Mouse (Mus musculus): ENCODE measurements at regions not wholly inside any gene's neighbourhood (a gene's known extent, or its start where the extent isn't known, plus 50 kb on each side); places are given as distances from the start of the nearest gene placed in this dataset.

DNA sequence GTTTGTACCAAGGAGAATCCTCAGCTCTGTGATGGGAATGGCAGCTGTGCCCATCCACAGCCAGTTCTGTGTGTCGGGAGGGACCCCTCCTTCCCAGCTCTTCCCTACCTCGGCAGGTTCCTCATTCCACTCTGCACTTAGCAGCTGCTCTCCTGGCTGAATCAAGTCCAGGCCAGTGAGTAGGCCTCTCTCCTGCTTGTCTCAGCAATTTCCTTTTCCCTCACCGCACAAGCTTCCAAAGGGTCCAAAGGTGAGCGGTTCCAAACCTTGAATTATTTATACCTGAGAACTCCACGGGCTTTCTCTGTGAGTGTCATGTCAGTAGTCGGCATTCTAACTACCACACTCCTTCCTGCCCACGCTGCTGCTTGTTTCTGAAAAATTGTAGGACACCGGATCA lies 208.8 kb upstream of the Ercc4 start:
- no peak for TF ChIP-seq CTCF (IDR thresholded peaks at IDR 0.05; ENCODE audit: borderline replicate concordance, insufficient read depth, low read length)
- TF ChIP-seq POLR2A (IDR thresholded peaks at IDR 0.05; ENCODE audit: low read depth, low read length) = no peak
